Mouse (Mus musculus): ENCODE results near the gene Cfap99.

Gene Cfap99

DNA sequence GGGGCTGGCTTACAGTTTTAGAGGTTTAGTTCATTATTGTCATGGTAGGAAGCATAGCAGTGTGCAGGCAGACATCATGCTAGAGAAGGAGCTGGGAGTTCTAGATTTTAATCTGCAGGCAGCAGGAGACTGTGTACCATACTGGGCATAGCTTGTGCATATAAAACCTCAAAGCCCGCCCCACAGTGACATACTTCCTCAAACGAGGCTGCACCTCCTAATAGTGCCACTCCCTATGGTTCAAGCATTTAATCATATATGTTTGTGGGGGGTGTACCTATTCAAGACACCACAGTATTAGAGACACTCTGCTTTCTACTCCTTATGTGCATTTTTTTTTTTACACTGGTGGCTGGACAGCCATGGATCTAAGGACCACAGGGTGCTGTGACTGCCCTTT lies 41.7 kb downstream of the Cfap99 start:
- DNase-seq (ENCODE audit: low spot score in 2 of 2), result no peak

DNA sequence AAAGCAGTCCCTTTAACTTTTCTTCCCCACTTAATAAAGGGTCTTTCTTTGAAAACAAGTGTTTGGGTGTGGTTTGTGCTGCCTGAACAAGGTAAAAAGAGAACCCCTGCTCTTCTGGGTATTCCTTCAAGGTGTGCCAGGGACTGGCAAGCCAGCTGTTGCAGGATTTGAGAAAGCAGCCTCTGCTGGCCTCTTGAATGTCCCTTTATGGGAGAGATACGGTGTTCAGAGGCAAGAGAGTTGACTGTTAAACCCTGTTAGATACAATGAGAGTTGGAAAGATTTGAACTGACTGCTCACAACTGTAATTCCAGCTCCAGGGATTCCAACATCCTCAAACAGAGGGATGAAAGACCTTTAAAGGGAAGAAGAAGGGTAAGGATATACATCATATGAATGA lies 45.7 kb downstream of the Cfap99 start:
- no peak for DNase-seq (ENCODE audit: low spot score in 2 of 2)

DNA sequence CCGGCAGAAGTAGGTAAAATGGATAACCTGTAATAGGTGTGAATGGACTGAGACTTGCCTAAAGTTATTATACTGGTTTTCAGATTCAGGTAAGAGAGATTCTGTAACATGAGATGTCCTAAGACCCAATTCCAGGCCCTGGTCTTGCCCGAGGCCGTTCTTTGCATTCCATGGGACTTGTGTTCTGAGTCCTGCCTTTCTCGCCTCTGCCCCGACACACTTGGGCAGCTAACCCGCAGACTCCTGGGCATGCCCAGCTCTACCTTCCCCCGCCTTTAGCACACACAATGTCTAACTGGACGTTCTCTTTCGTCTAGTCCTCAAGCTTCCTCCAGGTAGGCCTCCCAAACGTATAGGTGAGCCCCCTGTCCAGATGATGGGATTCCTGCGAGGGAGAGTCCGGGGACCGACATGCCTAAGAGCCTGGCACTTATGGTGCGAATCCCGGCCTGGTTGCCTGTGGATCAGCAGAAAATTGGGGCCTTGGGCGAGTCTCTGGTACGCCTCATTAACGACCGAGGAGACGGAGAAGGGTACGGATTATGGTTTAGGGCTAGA lies 47.2 kb downstream of the Cfap99 start:
- DNase-seq (ENCODE audit: low spot score in 2 of 2), result no peak

DNA sequence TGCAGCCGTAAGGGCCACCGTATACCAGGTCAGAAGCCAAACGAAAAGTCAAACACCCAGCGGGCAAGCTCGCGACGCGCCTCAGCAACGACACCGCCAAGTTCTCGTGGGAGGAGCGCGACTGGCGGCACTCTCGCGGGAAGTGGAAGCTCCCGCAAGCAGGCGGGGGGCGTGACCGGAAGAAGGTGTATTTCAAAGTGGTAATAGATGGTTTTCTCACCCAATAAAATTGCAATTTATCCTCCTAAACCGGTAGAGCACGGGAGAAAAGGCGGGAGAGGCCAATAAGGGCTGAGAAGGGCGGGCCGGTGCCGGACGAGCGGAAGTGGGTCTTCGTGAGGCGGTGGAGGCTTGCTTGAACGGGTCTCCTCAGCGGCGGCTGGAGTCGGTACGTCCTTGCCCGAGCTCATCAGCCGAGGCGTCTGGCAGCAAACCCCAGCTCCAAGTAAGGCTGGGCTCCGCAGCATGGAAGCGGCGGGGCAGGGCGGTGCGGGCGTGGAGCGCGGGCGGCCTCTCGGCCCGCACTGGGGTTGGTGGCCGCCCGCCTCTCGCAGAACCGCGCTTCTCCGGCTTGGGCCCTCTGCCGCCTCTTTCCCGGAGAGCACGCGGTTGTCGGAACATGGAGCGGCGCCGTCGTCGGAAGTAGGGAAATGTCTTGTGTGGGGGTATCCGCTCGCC lies 47.8 kb downstream of the Cfap99 start, which contains the start of gene Rnf4:
Gene Rnf4 (plus strand): TSS at position 193 of the 678 bp plus-strand sequence.
- DNase-seq (ENCODE audit: low spot score in 2 of 2), result peak; percentile 97 to 98

DNA sequence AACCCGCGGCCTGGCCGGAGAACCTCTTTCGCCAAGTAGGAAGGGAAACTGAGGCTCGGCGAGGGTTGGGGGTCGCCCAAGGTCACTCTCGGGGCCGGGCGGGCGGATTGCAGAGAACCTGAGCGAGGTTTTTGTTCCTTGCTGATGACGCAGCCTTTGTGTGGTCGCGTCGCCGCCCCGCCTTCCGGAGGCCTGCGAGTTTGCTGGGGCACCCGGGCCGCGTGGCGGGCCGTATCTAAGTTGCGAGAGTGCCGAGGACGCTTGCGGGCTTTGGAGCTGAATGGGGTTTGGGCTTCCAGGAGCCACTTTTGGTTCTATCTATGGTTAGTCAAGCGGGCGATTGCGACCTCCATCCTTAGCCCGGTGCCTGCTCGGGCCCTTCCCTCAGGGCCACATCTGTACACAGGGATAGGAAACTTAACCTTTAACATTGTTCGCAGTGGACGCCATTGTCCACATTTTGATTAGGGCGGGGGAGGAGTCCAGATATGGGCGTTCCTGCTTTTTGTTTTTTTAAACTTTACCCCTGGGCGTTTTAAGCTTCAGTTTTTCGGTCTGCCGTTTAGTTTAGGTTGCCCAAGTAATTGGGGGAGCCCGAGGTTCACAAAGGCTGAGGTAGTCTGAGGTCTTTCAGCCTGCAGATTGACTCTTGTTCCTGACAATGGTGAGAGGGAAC lies 48.5 kb downstream of the Cfap99 start:
- DNase-seq (ENCODE audit: low spot score in 2 of 2), result peak; percentile 33 to 36

DNA sequence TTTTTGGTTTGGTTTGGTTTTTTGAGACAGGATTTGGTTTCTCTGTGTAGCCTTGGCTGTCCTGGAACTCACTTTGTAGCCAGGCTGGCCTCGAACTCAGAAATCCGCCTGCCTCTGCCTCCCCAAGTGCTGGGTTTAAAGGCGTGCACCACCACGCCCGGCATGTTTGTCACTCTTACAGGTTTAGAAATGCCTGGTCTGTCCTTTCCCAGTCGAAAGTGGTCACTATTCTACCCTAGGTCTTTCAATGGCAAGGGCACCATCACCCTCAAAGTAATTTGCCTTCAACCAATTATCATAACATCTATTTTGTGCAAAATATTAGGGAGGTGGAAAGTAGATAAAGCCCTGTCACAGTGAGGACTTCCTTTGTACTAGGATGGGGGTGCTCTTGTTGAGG lies 51.8 kb downstream of the Cfap99 start:
- DNase-seq (ENCODE audit: low spot score in 2 of 2), result no peak

DNA sequence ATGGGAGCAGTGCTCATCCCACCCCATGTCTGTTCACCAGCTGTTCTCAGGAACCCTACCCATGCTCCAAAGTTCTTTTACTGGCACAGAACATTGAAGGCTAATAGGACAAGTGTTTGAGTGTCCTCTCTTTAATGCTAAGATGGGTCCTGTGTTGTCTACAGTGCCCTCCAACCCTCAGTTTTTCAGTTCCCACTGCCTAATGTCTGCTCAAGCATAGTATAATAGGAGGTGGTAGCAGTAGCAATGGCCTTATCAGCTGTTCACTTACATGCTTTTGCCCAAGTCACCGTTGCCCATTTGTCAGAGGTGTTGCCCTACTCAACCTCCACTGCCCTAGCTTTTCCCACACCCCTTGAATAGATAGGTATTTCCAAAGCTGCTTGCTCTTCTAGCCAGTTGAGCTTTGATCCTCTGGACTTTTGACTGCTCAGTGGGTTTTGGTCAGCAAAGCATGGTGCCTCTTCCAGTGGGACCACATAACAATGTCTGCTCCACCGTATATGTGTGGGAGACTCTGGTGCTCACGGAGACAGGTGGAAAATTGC lies 63.8 kb downstream of the Cfap99 start:
- no peak for DNase-seq (ENCODE audit: low spot score in 2 of 2)

DNA sequence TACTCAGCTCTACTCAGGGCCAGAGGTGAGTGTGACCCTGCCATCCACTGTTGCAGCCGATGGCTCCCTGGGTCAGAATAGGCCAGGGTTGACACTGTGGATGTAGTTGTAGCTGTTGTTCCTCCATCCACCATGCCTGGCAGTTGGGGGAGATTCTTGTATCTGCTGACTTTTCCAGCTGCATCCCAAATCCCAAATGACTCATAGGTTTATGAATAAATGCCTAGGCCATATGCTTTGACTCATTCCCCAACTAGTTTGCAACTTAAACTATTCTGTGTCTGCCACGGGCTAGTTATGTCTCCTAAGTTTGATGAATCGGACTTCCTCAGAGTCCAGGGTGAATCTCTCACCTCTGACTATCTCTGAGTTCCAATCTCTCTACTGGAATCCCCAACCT lies 71.9 kb downstream of the Cfap99 start:
- no peak for DNase-seq (ENCODE audit: low spot score in 2 of 2)

DNA sequence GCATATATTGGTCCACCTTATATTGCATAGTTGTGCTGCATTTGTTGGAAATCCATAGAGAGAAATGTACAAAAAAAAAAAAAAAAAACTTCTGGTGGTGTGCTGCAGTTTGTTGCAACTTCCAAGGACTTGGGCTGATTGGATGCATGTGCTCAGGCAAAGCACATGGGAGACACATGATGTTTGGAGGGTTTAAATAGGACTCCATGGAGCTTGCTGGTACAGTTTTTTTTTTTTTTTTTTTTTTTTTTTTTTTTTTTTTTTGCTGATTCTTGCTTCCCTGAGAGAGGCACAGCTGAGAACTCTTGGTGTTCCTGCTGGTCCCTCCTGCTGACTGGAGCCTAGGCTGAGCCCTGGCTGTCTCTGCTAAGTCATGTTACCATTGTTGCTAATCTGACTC lies 74.7 kb downstream of the Cfap99 start:
- DNase-seq (ENCODE audit: low spot score in 2 of 2), result no peak

DNA sequence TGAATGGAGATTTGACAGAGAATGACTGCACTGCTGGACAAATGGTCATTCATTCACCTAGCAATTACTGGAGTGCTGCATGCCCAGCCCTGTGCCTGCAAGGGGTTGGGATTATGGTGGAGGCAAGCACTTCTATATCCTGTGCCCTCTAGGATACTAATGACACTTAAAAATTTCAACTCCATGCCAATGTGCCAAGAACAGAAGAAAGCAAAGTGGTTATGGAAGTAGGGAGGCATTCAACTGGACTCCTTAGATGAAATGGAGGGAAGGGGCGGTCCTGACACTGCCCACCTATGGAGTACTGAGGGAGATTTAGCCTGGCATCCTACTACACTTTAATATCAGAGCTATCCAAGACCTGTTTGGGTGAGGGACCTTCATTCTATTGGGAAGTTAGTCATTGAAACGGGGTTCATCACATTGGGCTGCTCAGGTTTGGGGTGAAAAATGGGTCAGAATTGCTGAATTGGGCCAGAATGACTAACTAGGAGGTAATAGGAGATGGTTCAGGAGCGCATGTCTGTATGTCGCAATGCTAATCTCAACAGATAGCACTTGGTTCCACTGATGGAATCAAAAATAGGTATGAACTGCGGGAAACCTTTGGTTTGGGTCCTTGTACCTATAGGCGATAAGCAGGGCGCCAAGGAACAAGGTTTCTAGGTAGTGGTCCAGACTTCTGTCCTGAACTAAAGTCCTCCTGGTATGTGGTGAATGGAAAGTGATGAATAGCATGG lies 80.3 kb downstream of the Cfap99 start:
- DNase-seq (ENCODE audit: low spot score in 2 of 2), result no peak

DNA sequence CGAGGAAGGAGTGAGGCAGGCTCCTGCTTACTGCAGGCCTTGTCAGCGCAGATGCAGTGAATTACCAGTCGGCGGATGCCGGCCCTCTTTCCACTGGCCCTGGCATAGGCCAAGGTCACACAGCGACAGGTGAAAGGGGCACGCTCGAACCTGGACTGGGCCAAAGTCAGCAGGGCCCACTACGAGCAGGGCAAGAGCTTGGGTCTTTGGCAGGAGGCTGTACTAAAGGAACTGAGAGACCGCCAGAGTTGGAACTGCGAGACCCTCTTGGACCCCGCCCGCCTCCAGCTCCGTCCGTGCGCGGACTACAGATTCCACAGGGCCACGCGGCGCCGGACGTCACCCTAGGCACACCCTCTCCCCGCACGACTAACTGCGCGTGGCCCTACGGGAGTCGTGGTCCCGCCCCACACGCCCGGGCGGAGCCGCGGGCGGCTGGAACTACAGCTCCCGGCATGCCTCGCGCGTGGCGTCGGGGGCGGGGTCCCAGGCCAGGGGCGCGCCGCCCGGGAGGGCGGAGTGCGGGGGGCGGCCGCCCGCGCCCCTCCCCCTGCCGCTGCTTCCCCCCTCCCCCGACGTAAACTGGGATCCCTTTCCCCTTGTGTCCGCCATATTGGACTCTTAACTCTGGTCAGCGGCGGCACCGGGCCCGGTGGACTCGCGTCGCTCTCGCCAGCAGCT lies 81.1 kb downstream of the Cfap99 start, which contains the start of gene Fam193a:
Gene Fam193a (plus strand): TSS at position 593 of the 681 bp plus-strand sequence.
- DNase-seq (ENCODE audit: low spot score in 2 of 2), result peak; percentile 96 to 97

DNA sequence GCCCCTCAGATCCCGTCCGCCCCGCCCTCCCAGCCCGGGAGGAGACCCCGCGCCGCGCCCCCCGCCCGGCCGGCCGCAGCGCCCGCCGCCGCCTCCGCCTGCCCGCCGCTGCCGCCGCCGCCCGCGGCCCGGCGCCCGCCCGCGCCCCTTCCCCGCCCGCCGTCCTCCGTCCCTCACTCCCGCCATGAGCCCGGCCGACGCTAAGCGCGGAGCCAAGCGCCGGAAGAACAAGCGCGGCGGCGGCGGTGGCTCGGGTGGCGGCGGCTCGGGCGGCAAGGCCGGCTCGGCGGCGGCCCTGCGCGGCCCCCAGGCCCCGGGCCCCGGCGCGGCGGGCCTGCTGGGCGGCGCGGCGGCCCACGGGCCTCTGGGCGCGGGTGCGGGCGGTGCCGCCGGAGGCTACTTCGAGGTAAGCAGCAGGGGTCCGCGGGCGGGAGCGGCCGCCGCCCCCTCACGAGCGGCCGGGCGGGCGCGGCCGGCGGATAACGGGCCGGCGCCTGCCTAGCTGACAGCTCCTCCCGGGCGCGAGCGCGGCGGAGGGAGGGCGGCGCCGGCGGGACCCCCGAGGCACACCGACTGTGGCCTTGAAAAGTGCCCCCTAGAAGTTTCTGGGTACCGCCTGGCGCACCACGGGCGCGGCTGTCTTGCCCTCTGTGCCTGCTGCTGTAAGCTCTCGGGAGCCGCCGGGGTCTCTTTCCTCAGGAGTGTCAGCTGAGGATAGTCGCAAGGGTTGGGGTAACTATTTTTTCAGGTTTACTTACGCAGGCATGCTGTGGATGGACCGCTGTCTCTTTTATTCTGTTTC lies 81.8 kb downstream of the Cfap99 start:
- DNase-seq (ENCODE audit: low spot score in 2 of 2), result peak; percentile 18 to 43

DNA sequence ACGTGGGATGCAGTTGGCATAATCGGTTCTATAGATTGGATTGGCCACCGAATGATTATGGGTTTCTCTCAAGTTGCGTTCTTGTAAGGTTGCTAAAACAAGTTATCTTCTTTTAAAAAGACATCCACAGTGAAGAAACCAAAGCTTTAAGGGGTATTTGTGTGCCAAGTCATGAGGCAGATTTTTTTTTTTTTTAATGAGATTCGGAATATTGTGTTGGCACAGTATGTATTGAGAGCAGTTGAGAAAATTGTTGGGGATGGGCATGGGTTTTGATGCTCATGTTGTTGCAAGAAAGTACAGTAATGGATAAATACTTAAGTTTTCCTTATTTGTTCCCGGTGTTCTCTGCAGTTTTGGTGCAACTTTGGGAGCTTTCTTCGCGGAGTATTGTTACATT lies 82.4 kb downstream of the Cfap99 start:
- DNase-seq (ENCODE audit: low spot score in 2 of 2), result no peak

DNA sequence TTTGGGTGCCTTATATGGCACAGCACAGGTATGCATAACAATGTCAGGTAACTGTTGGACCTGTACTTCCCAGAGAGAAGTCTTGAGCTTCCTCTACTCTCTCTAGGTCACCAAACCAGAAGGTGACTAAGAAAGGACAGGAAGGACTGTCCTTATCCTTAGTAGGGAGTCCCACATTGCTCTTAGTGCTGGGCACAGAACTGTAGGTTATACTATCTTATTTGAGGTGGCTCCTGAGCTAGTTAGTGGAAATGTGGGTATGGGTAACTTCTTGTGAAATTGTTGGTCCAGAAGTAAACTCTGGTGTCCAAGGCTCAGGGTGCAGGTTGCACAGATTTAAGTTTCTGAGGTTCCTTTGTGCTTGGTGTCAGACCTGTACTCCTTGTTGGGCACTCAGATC lies 83.7 kb downstream of the Cfap99 start:
- no peak for DNase-seq (ENCODE audit: low spot score in 2 of 2)

DNA sequence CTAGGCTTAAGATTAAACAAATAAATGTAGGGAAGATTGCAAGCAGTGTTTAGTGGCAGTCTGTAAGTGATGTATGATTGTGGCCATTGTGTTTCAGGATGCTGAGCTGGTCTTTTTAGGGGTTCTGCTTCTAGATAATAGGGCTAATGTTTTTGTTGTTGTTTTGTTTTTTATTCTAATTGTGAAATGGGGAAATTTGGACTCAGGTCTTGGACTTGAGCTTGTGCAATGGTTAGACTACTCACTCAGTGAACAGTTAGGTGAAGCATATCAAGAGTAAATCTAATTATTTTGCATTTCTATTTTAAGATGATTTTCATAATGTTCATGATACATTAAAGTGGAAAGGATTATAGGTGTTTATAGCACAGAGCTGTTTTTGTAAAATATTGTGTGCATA lies 84.1 kb downstream of the Cfap99 start:
- no peak for DNase-seq (ENCODE audit: low spot score in 2 of 2)

Measured in right cerebral cortex, adult 2 months (tissue).